Mouse (Mus musculus) brain, embryonic 14.5 days (tissue): Measurements from ENCODE around the gene Cfap100.

ENCODE experiments used
- CTCF ChIP-seq: fragments of 200-500 bp; IDR thresholded peaks from 2 replicates; pipeline ENCODE4 v1.5.1; 2012; ENCODE audit warnings: inconsistent platforms, mild to moderate bottlenecking, moderate library complexity, borderline replicate concordance; ENCODE audit not compliant: insufficient read depth, insufficient read length; ENCODE audit errors: extremely low read depth
- POLR2A ChIP-seq: fragments of 200-500 bp; IDR thresholded peaks from 2 replicates; pipeline ENCODE4 v1.6.1; 2012; ENCODE audit warnings: mild to moderate bottlenecking, inconsistent platforms, borderline replicate concordance; ENCODE audit not compliant: poor library complexity, insufficient read depth, insufficient read length, severe bottlenecking; ENCODE audit errors: extremely low read depth

- TF ChIP-seq CTCF (no peak), POLR2A (no peak)
Observed at GRCm38 (mm10) chr6:90410972-90411371, 17.6 kb downstream of the Cfap100 start.
